Mouse (Mus musculus): ENCODE results near the gene Stac2. TPM values are rescaled to one million over a fixed set of nuclear protein-coding genes. Genes with fewer than 3 reads are reported as not detected.
A peak's percentile ranks its signal among the peaks of the same experiment; 100 is the strongest.

Gene Stac2
- polyA plus RNA-seq, 1 experiment from 2014 or later: 0.34 TPM

DNA sequence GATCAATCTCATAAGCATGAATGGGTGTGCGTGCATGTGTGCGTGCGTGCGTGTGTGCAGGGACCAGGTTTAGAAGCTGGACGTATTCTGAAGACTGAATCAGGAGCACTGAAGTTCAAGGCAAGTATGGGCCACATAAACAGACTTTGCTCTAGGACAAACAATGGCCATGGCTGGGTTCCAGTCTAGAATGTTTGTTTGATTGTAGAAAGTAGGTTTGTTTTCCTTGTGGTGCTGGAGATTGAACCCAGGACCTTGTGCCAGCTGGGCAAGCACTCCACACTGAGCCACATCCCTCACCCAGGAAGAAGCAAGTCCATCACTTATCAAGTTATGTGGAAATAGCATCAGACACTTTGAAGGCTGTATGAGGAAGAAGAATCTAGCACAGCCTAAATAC is 37.1 kb downstream of the Stac2 start:
- no peak for DNase-seq (ENCODE audit: low spot score)
- H3K36me3 ChIP-seq: peaks cover 12% of the 10 kb centered on the region
- H3K4me3 ChIP-seq: no peak overlapping the region
- no peaks in the 10 kb centered on the region for H3K9me3 ChIP-seq
- WGBS: 94% methylated on average over 5 of the region's 5 CpGs
- H3K27me3 ChIP-seq (ENCODE audit: insufficient read depth, poor library complexity, severe bottlenecking): peaks cover 48% of the 10 kb centered on the region
- H3K27ac ChIP-seq: no peak overlapping the region
- H3K4me1 ChIP-seq: peaks cover 36% of the 10 kb centered on the region

DNA sequence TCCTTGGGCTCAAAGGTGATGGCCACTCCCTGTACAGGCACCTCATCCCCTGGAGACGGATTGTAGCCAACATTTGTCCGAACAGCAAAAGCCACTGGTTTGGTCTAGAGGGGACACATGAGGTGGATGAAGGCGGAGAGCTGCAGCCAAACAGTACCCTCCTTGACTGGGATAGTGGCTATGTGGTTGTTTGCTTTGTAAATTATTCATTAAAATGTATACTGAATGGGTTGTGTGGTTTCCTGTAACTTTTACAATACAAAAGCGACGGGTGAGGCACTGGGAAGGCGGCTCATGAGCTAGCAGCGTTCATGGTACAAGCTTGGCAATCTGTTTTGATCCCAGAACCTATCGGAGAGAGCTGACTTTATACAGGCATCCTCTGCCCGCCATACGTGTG is 40.4 kb downstream of the Stac2 start:
- DNase-seq (ENCODE audit: low spot score): no peak
- H3K9me3 ChIP-seq: no peaks in the 10 kb centered on the region
- peaks cover 17% of the 10 kb centered on the region for H3K36me3 ChIP-seq
- no peak overlapping the region for H3K4me3 ChIP-seq
- 82% methylated on average over 10 of the region's 10 CpGs for WGBS
- H3K27me3 ChIP-seq (ENCODE audit: insufficient read depth, poor library complexity, severe bottlenecking): peaks cover 51% of the 10 kb centered on the region
- no peak overlapping the region for H3K27ac ChIP-seq
- peaks cover 14% of the 10 kb centered on the region for H3K4me1 ChIP-seq

DNA sequence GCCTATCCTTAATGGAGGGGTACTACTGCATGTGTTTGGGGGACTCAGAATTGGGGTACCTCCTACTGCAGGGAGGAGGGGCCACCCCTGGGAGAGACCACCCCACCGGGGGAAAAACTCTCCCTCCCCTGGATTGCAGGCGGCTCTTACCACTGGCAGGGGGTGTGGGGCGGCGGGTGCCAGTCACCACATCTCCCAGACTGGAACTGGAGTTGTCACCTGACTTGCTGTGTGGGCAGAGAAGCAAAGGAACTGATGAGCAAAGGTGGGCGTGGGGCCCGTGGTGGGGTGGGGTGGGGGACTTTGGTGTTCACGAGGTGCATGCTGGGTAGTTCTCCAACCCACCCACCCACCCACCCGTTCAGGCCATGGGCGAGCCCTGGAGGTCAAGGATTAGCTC is 41.5 kb downstream of the Stac2 start:
- Histone ChIP-seq H3K36me3 (peaks cover 10% of the 10 kb centered on the region), H3K27me3 (ENCODE audit: insufficient read depth, poor library complexity, severe bottlenecking) (peaks cover 42% of the 10 kb centered on the region), H3K4me1 (peaks cover 12% of the 10 kb centered on the region), H3K4me3 (peak overlapping the region; percentile 13), H3K27ac (no peak overlapping the region), H3K9me3 (no peaks in the 10 kb centered on the region)
- no peak for DNase-seq (ENCODE audit: low spot score)
- 53% methylated on average over 9 of the region's 9 CpGs for WGBS

DNA sequence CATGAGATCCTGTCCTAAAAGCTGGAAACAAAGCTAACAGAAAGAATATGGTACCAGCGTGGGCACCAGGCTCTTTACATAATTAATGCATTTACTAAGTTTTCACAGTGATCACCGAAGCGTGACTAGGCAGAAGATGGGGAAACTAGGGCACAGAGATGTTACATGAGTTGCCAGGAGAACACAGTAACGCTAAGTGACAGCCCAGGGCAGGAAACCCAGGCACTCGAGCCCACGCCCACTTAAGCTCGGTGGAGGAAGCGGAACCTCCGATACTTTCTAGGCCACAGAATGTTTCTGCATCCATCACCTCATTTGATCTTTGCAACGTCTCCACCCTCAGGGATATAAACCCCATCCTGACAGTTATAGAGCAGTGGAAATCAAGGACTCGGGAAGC is 45.2 kb downstream of the Stac2 start:
- Histone ChIP-seq H3K27me3 (ENCODE audit: insufficient read depth, poor library complexity, severe bottlenecking) (peaks cover 68% of the 10 kb centered on the region), H3K27ac (no peak overlapping the region), H3K9me3 (no peaks in the 10 kb centered on the region), H3K36me3 (peaks cover 10% of the 10 kb centered on the region; the same call in 1 of the 2 replicates), H3K4me1 (peaks cover 28% of the 10 kb centered on the region), H3K4me3 (no peak overlapping the region)
- 80% methylated on average over 11 of the region's 11 CpGs for WGBS
- DNase-seq (ENCODE audit: low spot score): no peak

DNA sequence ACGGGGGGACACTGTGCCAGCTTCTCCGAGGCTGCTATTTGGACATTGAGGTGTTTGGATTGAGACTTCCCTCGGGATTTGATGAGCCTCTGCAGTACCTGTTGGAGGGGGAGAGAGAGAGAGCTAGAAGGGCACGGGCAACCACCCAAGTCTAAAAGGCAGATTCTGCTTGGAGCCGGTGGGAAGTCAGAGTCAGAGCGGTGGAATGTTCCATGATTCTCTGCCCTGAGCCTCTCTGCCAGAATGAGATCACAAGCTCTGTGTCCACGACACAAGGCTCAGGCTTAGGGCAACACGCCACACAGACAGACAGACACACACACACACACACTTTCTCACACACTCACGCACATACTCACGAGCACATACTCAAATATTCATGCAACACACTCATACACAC is 47.6 kb downstream of the Stac2 start:
- H3K4me1 ChIP-seq: peaks cover 35% of the 10 kb centered on the region
- no peak for DNase-seq (ENCODE audit: low spot score)
- H3K27me3 ChIP-seq (ENCODE audit: insufficient read depth, poor library complexity, severe bottlenecking): peaks cover 68% of the 10 kb centered on the region
- WGBS: 80% methylated on average over 10 of the region's 10 CpGs
- peaks cover 10% of the 10 kb centered on the region; the same call in 1 of the 2 replicates for H3K36me3 ChIP-seq
- H3K27ac ChIP-seq: no peak overlapping the region
- H3K4me3 ChIP-seq: no peak overlapping the region
- H3K9me3 ChIP-seq: no peaks in the 10 kb centered on the region

DNA sequence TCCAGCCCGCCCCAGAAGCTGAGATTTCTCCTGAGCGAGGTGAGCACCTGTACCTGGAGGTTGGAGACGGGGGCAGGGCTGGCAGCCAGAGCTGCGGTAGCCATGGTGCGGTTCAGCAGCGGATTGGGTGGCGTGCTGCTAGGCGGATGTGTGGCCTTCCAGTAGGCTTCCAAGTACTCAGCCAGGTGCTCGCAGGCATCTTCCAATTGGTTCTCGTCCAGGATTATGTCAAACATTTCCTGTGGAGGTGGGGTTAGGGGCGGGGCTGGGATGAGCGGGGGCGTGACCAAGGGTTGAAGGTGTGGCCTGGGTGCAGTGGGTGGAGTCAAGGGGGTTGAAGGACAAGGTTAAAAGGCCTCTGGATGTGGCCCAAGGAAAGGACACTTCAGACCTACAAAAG is 48.2 kb downstream of the Stac2 start:
- no peak overlapping the region for H3K4me3 ChIP-seq
- DNase-seq (ENCODE audit: low spot score): no peak

DNA sequence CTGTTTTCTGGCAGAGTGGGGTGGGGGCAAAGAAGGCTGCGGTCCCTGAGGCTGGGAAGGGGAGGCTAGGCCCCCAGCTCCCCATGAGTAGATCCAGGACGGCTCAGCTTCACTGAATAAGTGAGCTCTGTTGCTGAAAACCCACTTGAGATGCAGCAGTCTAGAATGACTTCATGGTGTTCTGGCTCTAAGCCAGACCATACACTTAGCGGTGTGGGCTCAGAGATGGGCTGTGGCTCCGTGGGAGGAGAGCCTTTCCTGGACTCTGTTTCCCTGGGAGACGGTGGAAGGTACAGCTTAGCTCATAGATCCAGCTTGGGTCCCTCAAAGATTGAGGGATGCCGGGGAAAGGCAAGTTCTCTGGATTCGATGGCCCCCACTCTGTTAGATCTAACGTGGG is 49.1 kb downstream of the Stac2 start:
- no peaks in the 10 kb centered on the region for H3K9me3 ChIP-seq
- H3K27ac ChIP-seq: no peak overlapping the region
- H3K4me3 ChIP-seq: no peak overlapping the region
- H3K4me1 ChIP-seq: peaks cover 42% of the 10 kb centered on the region
- no peak for DNase-seq (ENCODE audit: low spot score)
- H3K27me3 ChIP-seq (ENCODE audit: insufficient read depth, poor library complexity, severe bottlenecking): peaks cover 69% of the 10 kb centered on the region
- 72% methylated on average over 8 of the region's 8 CpGs for WGBS
- H3K36me3 ChIP-seq: peaks cover 6% of the 10 kb centered on the region; the same call in 1 of the 2 replicates

More for the DNA sequence above, 48.2 kb downstream of the Stac2 start:
- Histone ChIP-seq H3K9me3 (no peaks in the 10 kb centered on the region), H3K4me1 (peaks cover 40% of the 10 kb centered on the region), H3K27ac (no peak overlapping the region), H3K27me3 (ENCODE audit: insufficient read depth, poor library complexity, severe bottlenecking) (peaks cover 68% of the 10 kb centered on the region), H3K36me3 (peaks cover 10% of the 10 kb centered on the region; the same call in 1 of the 2 replicates)
- WGBS: 32% methylated on average over 13 of the region's 13 CpGs

DNA sequence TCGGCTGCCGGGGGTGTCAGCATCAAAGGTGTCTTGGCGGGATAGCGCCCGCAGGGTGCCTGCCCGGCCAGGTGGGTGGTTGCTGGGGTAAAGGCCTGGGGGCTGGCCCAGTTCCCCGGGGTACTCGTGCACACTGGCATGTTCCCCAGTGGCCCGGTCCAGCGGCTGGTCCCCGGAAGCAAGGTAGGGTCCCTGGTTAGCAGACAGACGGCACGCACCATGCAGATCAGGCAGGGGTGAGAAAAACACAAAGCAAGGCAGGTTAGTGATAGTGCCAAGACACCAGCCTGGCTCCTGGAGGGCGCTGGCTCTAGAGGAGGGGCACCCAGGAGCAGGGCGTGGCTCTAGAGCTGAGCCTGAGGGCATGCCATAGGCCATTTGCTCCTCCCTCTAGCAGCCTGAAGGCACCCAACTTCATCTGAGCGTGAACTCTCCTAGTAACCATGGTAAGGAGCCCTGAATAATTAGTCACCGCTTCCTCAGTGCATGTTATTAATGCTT is 50.0 kb downstream of the Stac2 start:
- 32% methylated on average over 17 of the region's 17 CpGs for WGBS
- peak overlapping the region; percentile 52 for H3K4me3 ChIP-seq
- peaks cover 77% of the 10 kb centered on the region for H3K27me3 ChIP-seq (ENCODE audit: insufficient read depth, poor library complexity, severe bottlenecking)
- no peaks in the 10 kb centered on the region for H3K9me3 ChIP-seq
- H3K4me1 ChIP-seq: peaks cover 42% of the 10 kb centered on the region
- H3K36me3 ChIP-seq: peaks cover 5% of the 10 kb centered on the region; the same call in 1 of the 2 replicates
- H3K27ac ChIP-seq: 0 out of 2 replicates have a peak overlapping the region, but pooled peaks have one; percentile 43
- DNase-seq (ENCODE audit: low spot score): no peak

DNA sequence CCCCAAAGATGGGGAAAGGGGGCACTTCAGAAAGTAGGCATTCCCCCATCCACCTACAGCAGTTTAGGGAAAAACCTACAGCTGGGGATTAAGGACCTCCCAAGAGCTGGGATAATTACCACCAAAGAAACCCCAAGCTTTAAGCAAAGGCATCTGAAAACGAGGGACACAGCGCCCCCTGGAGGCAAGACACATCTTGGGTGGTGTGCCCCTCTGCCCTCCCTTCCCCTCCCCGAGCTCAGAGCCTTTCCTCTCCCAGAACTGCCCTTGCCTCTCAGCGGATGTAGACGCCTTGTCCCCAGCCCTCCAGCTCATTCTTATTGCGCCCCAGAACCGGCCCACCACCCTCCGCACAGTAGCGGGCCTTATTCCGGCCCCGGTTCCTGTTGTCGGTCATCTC is 50.6 kb downstream of the Stac2 start:
- Histone ChIP-seq H3K36me3 (peaks cover 5% of the 10 kb centered on the region; the same call in 1 of the 2 replicates), H3K4me3 (peak overlapping the region; percentile 52), H3K27me3 (ENCODE audit: insufficient read depth, poor library complexity, severe bottlenecking) (peaks cover 83% of the 10 kb centered on the region), H3K27ac (0 out of 2 replicates have a peak overlapping the region, but pooled peaks have one; percentile 43), H3K4me1 (peaks cover 42% of the 10 kb centered on the region), H3K9me3 (no peaks in the 10 kb centered on the region)
- DNase-seq (ENCODE audit: low spot score): no peak
- WGBS: 7% methylated on average over 12 of the region's 12 CpGs

DNA sequence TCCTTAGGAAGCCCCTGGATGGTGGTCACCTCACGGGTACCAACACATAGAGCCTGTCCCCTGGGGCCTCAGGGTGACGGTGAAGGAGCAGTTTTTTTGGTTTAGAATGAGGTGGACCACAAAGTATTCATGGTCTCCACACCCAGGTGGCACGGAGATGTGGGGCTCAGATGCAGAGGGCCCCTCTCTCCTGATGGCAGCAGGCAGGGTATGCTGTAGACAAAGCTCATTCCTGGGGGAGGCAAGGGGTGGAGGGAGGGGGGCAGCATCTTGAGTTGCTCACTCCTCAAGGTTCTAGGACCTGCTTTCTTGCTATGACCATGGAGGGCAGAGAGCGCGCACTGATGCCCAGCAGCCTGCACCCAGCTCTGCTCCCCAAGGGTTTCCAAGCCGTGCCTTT is 51.3 kb downstream of the Stac2 start:
- peaks cover 42% of the 10 kb centered on the region for H3K4me1 ChIP-seq
- DNase-seq (ENCODE audit: low spot score): no peak
- no peak overlapping the region for H3K27ac ChIP-seq
- H3K9me3 ChIP-seq: no peaks in the 10 kb centered on the region
- peaks cover 90% of the 10 kb centered on the region for H3K27me3 ChIP-seq (ENCODE audit: insufficient read depth, poor library complexity, severe bottlenecking)
- WGBS: 51% methylated on average over 6 of the region's 6 CpGs
- H3K36me3 ChIP-seq: peaks cover 5% of the 10 kb centered on the region; the same call in 1 of the 2 replicates
- no peak overlapping the region; the same call in 1 of the 2 replicates for H3K4me3 ChIP-seq

DNA sequence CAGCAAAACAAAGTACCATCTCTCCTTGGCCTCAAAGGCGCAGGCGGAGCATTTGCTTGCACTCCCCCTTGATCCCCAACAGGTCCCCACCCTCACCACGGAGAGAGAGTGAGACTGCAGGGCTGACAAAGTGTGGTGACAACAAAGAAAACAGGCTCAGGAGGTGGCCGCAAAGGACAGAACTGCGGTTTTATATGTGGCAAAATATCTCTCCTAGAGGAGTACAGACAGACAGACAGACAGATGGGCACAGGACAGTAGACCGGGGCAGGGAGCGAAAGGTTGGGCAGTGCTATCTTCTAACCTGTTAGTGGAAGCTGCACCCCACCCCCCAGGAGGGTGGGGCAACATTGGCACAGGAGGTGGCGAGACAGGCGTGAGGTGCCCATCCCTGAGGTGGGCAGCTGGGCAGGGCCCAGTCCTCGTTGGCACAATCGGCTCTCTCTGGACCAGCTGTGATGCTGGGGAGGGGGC is 51.9 kb downstream of the Stac2 start:
- Histone ChIP-seq H3K36me3 (peaks cover 5% of the 10 kb centered on the region; the same call in 1 of the 2 replicates), H3K27ac (no peak overlapping the region), H3K4me3 (no peak overlapping the region), H3K9me3 (no peaks in the 10 kb centered on the region), H3K27me3 (ENCODE audit: insufficient read depth, poor library complexity, severe bottlenecking) (peaks cover 96% of the 10 kb centered on the region), H3K4me1 (peaks cover 42% of the 10 kb centered on the region)
- WGBS: 33% methylated on average over 11 of the region's 11 CpGs
- DNase-seq (ENCODE audit: low spot score): no peak

DNA sequence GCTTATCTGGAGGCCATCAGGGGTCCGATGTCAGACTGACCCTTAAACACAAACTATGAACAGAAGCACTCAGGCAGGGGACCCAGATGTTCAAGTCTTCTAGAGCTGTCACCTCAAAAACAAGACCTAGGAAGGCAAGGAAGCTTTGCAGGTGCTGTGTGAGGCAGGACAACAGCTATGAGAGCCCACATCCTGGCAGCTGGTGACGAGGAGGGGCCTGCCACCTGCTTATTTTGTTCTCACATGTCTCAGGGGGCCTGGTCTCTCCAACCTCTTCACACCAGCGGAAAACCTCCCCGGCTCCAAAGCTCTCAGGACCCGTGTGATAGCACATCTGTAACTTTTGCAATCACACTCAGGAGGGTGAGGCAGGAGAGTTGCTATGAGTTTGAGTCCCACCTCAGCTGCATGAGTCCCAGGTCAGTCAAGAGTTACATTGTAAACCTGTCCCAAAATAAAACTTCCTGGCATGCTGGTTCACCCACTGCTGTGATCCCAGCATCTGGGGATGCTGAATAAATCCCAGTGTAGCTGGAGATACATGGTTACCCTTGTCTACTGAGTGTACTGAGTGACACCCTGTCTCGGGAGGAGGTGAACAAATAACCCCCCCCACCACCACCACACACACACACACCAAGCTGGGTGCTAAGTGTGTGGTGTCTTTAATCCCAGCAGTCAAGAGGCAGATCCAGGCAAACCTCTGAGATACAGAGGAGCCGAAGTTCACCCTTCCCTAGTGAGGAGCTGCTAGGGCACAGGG is 52.7 kb downstream of the Stac2 start:
- H3K4me1 ChIP-seq: peaks cover 45% of the 10 kb centered on the region
- H3K4me3 ChIP-seq: no peak overlapping the region
- H3K27ac ChIP-seq: no peak overlapping the region
- peaks cover 95% of the 10 kb centered on the region for H3K27me3 ChIP-seq (ENCODE audit: insufficient read depth, poor library complexity, severe bottlenecking)
- H3K9me3 ChIP-seq: no peaks in the 10 kb centered on the region
- H3K36me3 ChIP-seq: peaks cover 5% of the 10 kb centered on the region; the same call in 1 of the 2 replicates
- WGBS: 20% methylated on average over 7 of the region's 7 CpGs
- no peak for DNase-seq (ENCODE audit: low spot score)

DNA sequence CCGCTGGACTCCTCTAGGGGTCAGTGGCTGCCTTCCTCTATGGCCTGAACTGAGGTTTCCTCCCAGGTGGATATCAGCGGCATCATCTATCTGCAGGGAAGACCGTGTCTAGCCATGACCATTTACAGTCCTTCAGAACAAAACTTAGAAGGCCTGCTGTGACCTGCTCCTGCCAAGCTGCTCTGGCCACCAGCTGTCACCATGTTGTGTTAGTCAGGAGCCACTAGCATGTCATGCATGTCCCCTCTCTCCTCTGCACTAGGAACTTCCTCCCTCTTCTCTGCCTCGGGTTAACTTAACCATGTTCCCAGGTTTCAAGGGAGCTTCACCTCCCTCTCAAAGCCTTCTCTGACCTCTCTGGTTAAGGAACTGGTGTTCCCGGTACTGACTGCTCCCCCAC is 53.5 kb downstream of the Stac2 start:
- Histone ChIP-seq H3K27me3 (ENCODE audit: insufficient read depth, poor library complexity, severe bottlenecking) (peaks cover 94% of the 10 kb centered on the region), H3K36me3 (peaks cover 5% of the 10 kb centered on the region; the same call in 1 of the 2 replicates), H3K4me1 (peaks cover 49% of the 10 kb centered on the region), H3K4me3 (no peak overlapping the region), H3K27ac (no peak overlapping the region), H3K9me3 (no peaks in the 10 kb centered on the region)
- WGBS: 60% methylated on average over 5 of the region's 5 CpGs
- DNase-seq (ENCODE audit: low spot score): no peak

Measured in heart, embryonic 10.5 days (tissue).